Mouse (Mus musculus): Measurements from ENCODE around the gene Slc25a39.

- TF ChIP-seq CTCF (IDR thresholded peaks at IDR 0.05; ENCODE audit: insufficient read depth, low read length) = no peak
- TF ChIP-seq POLR2A (IDR thresholded peaks at IDR 0.05; ENCODE audit: borderline replicate concordance, extremely low read depth, low read depth, low read length) = no peak
Observed at GRCm38 (mm10) chr11:102444321-102444720, 36.6 kb upstream of the Slc25a39 start.
